Mouse (Mus musculus): ENCODE measurements around the gene Aldh1l1.
A peak's percentile ranks its signal among the peaks of the same experiment; 100 is the strongest.

DNA sequence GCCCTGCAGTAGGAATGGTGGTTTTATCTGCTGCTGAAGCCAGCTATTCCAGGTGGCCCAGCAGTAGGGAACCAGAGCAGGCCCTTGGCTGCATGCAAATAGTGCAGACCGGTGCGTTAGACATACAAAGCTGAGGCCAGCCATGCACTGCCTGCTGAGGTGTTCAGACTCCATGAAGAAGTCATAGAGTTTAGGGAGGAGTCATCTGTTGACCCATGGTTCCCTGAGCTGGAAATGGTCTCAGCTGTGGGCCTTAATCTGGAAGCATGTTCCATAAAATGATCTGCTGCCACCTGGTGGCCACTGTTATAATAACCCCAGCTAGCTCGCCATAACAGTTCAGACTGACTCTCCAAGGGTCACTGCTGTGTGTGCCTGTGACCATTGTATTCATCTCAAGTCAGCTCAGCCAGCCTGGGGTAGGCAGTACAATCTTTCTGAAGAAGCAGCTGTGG, 89.1 kb downstream of the Aldh1l1 start:
- TF ChIP-seq POLR2A (IDR thresholded peaks at IDR 0.05; ENCODE audit: extremely low read depth, insufficient read depth, low read length), result no peak
- peak; percentile 55 for TF ChIP-seq CTCF (IDR thresholded peaks at IDR 0.05; ENCODE audit: low read depth, low read length)

All from liver, adult 2 months (tissue).